Mouse (Mus musculus) embryonic facial prominence, embryonic 12.5 days (tissue): ENCODE results near the gene Usp48. TPM values are rescaled to one million over a fixed set of nuclear protein-coding genes. Genes with fewer than 3 reads are reported as not detected.

Source experiments
- ATAC-seq: fragments of 200-750 bp; cut with Nextera tagmentation; 2 replicates; pipeline ENCODE4 v1.8.0; 2017; ENCODE audit not compliant: insufficient number of reproducible peaks, insufficient read depth, low FRiP score, low TSS enrichment
- H3K27ac ChIP-seq: fragments of 300-500 bp; sonication (generic); 2 replicates; pipeline ENCODE4 v1.5.1; 2016; ENCODE audit warnings: mild to moderate bottlenecking
- H3K27me3 ChIP-seq: fragments of 300-500 bp; sonication (generic); 2 replicates; pipeline ENCODE4 v1.6.1; 2016; ENCODE audit warnings: mild to moderate bottlenecking, moderate library complexity
- H3K36me3 ChIP-seq: fragments of 300-500 bp; sonication (generic); 2 replicates; pipeline ENCODE4 v1.6.1; 2016; ENCODE audit warnings: mild to moderate bottlenecking
- H3K4me1 ChIP-seq: fragments of 300-500 bp; sonication (generic); 2 replicates; pipeline ENCODE4 v1.6.1; 2016
- H3K4me2 ChIP-seq: fragments of 300-500 bp; sonication (generic); replicated peaks from 2 replicates; pipeline ENCODE4 v1.6.1; 2016; ENCODE audit warnings: mild to moderate bottlenecking, moderate library complexity
- H3K4me3 ChIP-seq: fragments of 300-500 bp; sonication (generic); 2 replicates; pipeline ENCODE4 v1.5.1; 2016; ENCODE audit warnings: mild to moderate bottlenecking
- H3K9ac ChIP-seq: fragments of 300-500 bp; sonication (generic); 2 replicates; pipeline ENCODE4 v1.6.1; 2016; ENCODE audit warnings: mild to moderate bottlenecking, moderate library complexity
- H3K9me3 ChIP-seq: fragments of 300-500 bp; sonication (generic); 2 replicates; pipeline ENCODE4 v1.6.1; 2016; ENCODE audit warnings: mild to moderate bottlenecking, moderate library complexity
- WGBS: fragments of 180-500 bp; shearing (Covaris S2); methylation state at CpG from one replicate; pipeline ENCODE4 v1.1.7; 2016; 5-methylcytosine and 5-hydroxymethylcytosine counted together
- polyA plus RNA-seq: library from polyadenylated mRNA; unstranded; fragments of >200 nt; fragmentation: Nextera tagmentation; extraction: Ambion mirVana; gene quantifications from 2 replicates; pipeline ENCODE4 v1.2.1, GENCODE M21; 2016

Gene Usp48
- polyA plus RNA-seq, 1 experiment from 2014 or later, result 90.5 TPM

DNA sequence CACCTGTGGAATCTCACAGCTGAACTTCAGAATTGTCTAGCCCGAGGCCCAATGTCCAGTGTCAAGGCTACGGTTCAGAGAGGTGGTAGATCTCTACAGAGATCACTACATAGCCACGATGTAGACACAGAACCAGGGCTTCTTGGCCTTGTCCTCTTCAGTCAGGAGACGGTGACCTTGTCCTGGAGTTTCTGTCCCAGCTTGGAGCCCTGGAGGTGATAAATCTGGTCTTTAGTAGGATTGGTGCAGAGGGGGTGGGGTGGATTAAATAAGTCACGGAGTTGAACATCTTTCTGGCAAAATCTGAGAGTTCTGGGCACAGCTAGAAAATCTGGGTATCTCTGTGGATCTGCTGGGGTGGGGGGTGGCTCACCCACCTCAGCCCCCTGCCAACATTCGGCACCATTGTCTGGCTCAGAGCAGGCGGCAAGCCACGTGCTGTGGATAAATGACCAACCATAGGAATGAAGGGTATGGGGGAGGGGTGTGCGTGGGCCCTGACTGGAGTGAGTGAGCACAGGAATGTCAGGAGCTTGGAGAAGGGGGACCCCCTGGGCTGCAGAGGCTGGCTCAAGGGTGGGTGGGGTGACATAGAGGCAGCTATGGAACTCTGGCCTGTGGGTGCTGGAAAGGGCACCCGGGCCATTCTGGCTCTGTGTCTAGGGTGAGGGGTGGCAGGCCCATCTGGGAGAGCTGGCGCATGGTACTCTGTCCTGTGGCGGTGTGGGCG lies 103.8 kb downstream of the Usp48 start:
- ATAC-seq, result no peak
- Histone ChIP-seq H3K4me3 (no peak overlapping the region), H3K9ac (no peak overlapping the region), H3K4me2 (no peak overlapping the region), H3K36me3 (no peaks in the 10 kb centered on the region), H3K4me1 (peaks cover 28% of the 10 kb centered on the region), H3K27ac (no peak overlapping the region), H3K27me3 (no peaks in the 10 kb centered on the region), H3K9me3 (no peaks in the 10 kb centered on the region)
- 75% methylated on average over 13 of the region's 13 CpGs for WGBS

DNA sequence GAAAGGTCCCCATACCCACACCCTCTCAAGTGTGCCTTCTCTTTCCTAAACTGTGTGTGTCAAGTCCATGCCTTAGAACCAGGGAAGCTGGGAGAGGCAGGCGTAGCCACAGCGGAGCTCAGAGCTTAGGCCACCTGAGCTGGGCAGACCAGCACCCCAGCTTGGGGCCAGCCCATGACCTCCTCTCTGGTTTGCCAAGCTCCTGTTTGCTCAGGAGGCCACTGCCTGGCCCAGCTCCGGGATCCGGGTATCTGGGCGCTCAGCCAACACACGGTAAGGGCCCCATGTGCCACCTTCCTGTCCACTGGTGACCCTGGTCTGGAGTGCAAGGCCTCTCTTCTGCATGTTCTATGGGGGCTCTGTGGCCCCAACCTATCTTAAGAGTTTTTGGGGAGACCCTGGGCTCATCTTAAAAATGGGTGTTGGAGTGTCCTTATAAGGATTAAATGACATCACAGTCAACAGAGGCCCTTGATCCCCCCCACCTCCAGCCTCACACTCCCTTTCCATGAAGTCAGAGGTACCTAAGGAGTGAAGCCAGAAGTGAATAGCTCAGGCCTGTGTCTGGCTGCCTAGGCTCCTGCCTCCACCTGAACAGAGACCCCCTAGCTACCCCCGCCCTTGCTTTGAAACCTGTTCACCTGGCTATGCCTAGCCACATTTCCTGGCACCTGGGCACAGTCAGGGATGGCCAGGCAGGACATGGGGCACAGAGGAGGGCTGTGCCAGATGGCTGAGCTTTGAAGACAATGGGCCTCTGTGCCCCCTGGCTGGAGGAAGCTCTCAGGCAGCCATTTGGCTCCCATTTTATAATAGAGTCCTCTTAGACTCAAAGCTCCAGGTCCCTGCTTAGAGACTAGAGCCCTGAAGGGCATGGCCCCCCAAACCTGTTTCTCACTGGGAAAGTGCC lies 104.8 kb downstream of the Usp48 start:
- H3K27me3 ChIP-seq, result no peaks in the 10 kb centered on the region
- no peak overlapping the region for H3K27ac ChIP-seq
- no peak for ATAC-seq
- H3K4me1 ChIP-seq, result peaks cover 28% of the 10 kb centered on the region
- H3K9me3 ChIP-seq, result no peaks in the 10 kb centered on the region
- H3K9ac ChIP-seq, result no peak overlapping the region
- no peaks in the 10 kb centered on the region for H3K36me3 ChIP-seq
- no peak overlapping the region for H3K4me3 ChIP-seq
- no peak overlapping the region for H3K4me2 ChIP-seq
- WGBS, result 86% methylated on average over 7 of the region's 7 CpGs

DNA sequence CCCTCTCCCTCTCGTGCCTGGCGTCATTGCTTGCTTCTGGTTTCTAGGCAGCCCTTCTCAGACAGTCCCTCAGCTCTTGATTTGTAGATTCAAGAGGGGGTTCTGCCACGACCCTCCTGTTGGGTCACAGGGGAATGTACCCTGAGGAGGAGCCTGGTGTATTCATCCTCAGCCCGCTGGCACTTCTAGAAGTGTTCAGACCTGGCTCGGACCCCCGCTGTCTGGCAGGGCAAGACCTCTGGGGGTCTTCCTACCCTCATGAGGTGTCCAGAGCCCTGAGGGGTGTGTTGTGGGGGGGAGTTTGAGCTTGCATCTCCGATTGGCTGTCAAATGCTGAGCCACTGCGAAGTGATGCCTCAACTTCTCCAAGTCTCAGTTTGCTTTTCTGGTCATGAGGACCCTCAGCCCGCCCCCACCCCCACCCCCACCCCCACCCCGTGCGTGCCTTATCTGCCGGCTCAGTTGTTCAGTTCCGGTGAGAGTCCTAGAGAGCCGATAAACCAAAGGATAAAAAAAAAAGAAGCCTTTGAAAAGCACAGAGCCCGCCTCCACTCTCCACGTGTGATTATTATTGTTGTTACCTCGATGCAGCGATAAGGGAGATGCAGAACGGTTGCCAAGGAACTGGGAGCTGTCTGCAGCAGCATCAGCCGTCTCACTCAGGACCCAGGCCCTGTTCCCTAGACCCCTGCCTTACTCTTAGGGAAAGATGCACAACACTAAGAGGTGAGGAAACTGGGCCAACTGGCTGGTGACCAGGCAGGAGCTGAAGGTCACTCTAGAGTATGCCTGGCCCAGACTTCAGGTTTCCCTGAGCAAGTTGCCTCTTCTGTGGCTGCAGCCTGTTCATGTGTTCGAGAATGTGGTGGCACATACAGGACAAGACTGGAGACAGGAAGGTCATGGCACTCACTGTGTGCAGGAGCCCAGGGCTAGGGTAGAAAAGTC lies 106.0 kb downstream of the Usp48 start:
- 65% methylated on average over 21 of the region's 21 CpGs for WGBS
- no peaks in the 10 kb centered on the region for H3K9me3 ChIP-seq
- H3K27ac ChIP-seq, result no peak overlapping the region
- no peak overlapping the region for H3K4me2 ChIP-seq
- no peak for ATAC-seq
- peaks cover 28% of the 10 kb centered on the region for H3K4me1 ChIP-seq
- no peaks in the 10 kb centered on the region for H3K27me3 ChIP-seq
- H3K36me3 ChIP-seq, result no peaks in the 10 kb centered on the region
- no peak overlapping the region for H3K9ac ChIP-seq
- H3K4me3 ChIP-seq, result no peak overlapping the region

DNA sequence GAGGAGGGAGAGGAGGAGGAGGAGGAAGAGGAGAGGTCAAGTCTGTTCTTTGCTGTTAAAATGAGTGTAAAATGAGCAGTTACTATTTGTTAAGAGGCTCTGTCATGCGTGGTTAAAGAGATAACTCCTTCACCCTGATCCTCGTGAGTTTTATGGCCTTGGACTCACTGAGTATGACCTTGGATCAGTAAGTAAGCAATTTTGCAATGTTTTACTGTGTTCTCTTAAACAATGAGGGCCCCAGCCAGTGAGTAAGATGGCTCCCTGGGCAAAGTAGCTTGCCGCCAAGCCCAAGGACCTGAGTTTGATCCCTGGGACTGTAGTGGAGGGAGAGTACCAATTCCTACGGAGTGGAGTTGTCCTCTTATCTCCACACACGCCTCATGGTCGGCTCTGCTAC lies 107.4 kb downstream of the Usp48 start:
- H3K27me3 ChIP-seq, result no peaks in the 10 kb centered on the region
- 62% methylated on average over 6 of the region's 6 CpGs for WGBS
- H3K9me3 ChIP-seq, result no peaks in the 10 kb centered on the region
- H3K4me3 ChIP-seq, result no peak overlapping the region
- H3K9ac ChIP-seq, result no peak overlapping the region
- no peak overlapping the region for H3K4me2 ChIP-seq
- H3K36me3 ChIP-seq, result no peaks in the 10 kb centered on the region
- no peak for ATAC-seq
- no peak overlapping the region for H3K27ac ChIP-seq
- peaks cover 21% of the 10 kb centered on the region for H3K4me1 ChIP-seq

DNA sequence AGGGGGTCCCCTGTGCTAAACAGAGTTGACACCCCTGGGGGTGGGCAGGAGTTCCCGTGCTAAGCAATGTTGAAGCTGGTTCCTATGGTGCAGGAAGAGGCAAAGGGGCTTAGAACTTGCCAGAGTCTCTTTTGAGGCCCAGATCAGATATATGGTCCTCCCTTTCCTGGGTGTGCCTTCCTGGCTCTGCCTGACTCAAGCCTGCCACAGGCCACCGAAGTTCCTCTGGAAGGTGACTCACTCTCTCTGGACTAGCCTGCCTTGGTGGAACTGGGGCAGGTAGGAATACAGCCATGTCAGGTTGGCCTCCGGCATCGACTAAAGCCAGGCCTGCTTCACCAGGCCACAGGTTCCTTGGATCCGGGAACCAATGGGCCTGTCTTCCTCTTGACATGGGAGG lies 109.5 kb downstream of the Usp48 start:
- H3K9me3 ChIP-seq, result no peaks in the 10 kb centered on the region
- ATAC-seq, result no peak
- H3K9ac ChIP-seq, result no peak overlapping the region

DNA sequence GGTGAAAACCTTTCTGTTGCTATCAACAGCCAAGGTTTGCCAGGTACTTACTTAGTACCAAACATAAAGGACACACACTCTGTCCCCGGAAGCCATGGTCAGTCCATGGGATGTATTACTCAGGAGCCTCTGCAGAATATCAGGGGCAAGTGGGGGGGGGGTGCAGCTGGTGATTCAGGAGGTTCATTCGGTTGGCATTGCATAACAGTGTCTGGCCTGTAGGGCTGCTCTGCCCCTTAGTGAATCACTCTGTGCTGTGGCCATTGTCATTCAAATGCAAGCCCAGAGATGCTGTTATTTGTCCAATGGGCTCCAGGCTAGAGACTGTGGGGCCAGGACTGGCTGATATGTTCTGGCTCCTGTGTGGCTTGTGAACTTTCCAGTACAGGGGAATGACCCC lies 111.0 kb downstream of the Usp48 start:
- Histone ChIP-seq H3K4me1 (peaks cover 20% of the 10 kb centered on the region), H3K27ac (no peak overlapping the region), H3K4me2 (no peak overlapping the region), H3K27me3 (0 out of 2 replicates have a peak, but pooled peaks cover 9% of the 10 kb centered on the region), H3K9me3 (no peaks in the 10 kb centered on the region), H3K4me3 (no peak overlapping the region), H3K36me3 (no peaks in the 10 kb centered on the region), H3K9ac (no peak overlapping the region)
- no peak for ATAC-seq
- WGBS, result 64% methylated on average over 2 of the region's 2 CpGs

More for the DNA sequence above, 109.5 kb downstream of the Usp48 start:
- WGBS, result 88% methylated on average over 5 of the region's 5 CpGs
- Histone ChIP-seq H3K27me3 (0 out of 2 replicates have a peak, but pooled peaks cover under 1% of the 10 kb centered on the region), H3K4me1 (peaks cover 27% of the 10 kb centered on the region), H3K4me3 (no peak overlapping the region), H3K4me2 (no peak overlapping the region), H3K27ac (no peak overlapping the region), H3K36me3 (no peaks in the 10 kb centered on the region)

DNA sequence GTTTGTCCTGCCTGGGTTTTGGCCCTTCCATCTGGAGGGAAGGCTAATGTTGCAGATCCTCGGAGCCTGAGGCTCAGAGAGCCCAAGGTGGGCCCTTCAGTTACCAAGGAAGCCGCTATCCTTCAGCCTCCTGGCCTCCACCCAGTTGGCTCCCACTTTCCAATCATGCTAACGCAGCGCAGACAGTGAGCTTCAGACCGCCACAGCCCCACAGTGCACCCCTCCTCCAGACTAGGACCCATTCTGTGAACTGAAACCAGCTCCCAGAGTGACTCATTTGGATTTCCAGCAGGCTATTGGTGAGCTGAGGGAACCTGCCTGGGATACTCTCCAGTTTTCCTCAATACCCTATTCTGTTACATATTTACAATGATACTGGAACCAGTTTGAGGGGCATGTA lies 111.8 kb downstream of the Usp48 start:
- H3K27me3 ChIP-seq, result 0 out of 2 replicates have a peak, but pooled peaks cover 13% of the 10 kb centered on the region
- no peak for ATAC-seq

DNA sequence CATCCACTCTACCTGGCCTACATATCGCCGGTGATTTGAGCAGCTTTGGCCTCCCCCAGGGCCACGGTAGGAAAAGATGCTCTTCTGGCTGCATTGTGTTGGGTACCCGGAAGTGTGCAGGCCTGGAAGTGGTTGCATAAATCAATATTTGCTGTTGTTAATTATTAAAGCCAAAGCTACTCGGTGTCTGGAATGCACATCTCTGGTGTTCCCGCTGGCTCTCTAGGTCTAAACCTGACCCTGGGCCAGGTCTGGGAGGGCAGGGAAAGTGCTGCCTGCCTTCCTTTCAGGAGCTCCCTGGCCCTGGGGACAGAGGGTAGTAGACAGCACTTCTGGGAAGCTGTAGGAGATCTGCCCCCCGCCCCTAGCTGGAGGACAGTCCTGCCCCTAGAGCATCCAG lies 113.0 kb downstream of the Usp48 start:
- Histone ChIP-seq H3K27ac (0 out of 2 replicates have a peak overlapping the region, but pooled peaks have one; percentile 3), H3K9me3 (no peaks in the 10 kb centered on the region), H3K36me3 (no peaks in the 10 kb centered on the region), H3K4me1 (peaks cover 17% of the 10 kb centered on the region), H3K27me3 (0 out of 2 replicates have a peak, but pooled peaks cover 16% of the 10 kb centered on the region), H3K9ac (no peak overlapping the region), H3K4me3 (no peak overlapping the region), H3K4me2 (no peak overlapping the region)
- ATAC-seq, result no peak
- WGBS, result 64% methylated on average over 7 of the region's 7 CpGs

More for the DNA sequence above, 111.8 kb downstream of the Usp48 start:
- Histone ChIP-seq H3K27ac (no peak overlapping the region), H3K9ac (no peak overlapping the region), H3K9me3 (no peaks in the 10 kb centered on the region), H3K4me2 (no peak overlapping the region), H3K4me3 (no peak overlapping the region), H3K4me1 (peaks cover 20% of the 10 kb centered on the region), H3K36me3 (no peaks in the 10 kb centered on the region)
- 82% methylated on average over 5 of the region's 5 CpGs for WGBS

DNA sequence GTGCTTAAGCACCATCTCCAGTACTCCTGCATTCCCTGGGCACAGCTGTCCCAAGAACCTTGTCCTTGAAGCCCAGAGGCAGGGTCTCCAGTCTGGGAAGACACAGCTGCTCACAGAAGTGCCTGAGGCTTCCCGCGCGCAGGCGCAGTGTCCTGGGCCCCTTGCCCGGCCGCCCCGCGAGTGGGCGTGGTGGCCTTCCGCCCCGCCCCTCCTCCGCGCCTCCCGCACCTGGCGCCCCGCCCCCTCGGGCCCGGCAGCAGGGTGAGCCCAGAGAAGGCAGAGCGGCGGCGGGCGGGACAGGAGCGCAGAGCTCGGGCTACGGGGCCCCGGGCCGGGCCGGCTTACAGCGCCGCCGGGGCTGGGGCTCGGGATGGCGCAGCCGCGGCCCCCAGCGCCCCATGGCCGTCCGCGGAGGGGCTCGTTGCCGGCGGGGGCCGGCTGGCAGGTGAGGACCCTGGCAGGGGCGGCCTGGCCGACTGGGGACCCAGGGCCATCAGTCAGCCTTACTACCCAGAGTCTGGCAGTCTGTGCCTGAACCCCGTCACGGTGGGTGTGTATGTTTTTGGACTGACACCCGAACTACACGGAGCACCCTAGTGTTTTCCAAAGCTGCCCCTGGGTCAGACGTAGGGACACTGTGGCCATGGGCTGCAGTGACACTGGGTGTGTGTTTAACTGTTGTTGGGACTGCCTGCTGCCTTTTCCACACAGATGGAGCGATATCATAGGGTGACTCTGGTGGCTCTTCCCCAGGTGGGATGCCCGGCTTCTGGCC lies 113.8 kb downstream of the Usp48 start:
- H3K36me3 ChIP-seq, result no peaks in the 10 kb centered on the region
- 0 out of 2 replicates have a peak overlapping the region, but pooled peaks have one; percentile 7 for H3K27ac ChIP-seq
- peak; percentile 79 for ATAC-seq
- peaks cover 16% of the 10 kb centered on the region for H3K4me1 ChIP-seq
- H3K9ac ChIP-seq, result peak overlapping the region; percentile 82
- H3K27me3 ChIP-seq, result 0 out of 2 replicates have a peak, but pooled peaks cover 16% of the 10 kb centered on the region
- H3K4me3 ChIP-seq, result peak overlapping the region; percentile 61
- WGBS, result 3% methylated on average over 52 of the region's 52 CpGs
- no peaks in the 10 kb centered on the region for H3K9me3 ChIP-seq
- peak overlapping the region; percentile 94 for H3K4me2 ChIP-seq
